In the genomic region with DNA sequence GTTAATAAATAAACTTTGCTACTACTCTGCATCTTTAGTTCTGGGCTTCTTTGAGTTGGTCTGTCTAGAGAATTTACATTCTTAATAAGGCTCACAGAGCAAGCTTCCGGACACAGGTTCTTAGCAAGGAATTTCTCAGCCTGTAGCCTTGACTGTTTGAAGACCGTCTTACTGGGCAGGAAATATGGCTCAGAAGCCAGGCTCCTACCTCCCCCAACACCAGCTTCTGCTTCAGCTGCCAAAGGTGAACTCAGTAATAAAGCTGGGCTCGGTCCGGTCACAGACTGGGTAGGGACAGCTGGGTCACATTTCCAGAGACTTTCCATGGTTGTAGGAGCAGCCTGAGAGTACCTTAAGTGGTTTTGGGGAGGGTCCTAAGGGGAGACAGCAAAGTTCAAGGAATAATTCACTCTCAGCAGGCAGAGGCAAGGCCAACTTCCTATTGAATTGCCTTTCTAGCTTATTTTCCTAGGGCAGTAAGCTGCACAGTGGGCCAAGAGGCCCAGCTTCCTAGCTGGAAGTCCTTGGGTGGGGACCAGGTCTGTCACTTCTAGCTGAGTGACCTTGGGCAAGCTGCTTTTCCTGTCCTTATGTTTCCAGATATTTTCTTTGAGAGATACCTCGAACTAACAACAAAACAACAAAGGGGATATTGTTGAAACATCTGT, we compare ENCODE assay signal across 8 mouse cellular contexts. TPM values are rescaled to one million over a fixed set of nuclear protein-coding genes. Genes with fewer than 3 reads are reported as not detected.
A peak's percentile ranks its signal among the peaks of the same experiment; 100 is the strongest.
DNase-seq lines count a peak whose midpoint lies in the region; ATAC-seq lines count a peak whose summit lies in the region.

No protein-coding gene starts in this region.

- no peak overlapping the region for H3K9ac ChIP-seq in forebrain, embryonic 13.5 days
- no peak overlapping the region for H3K9ac ChIP-seq in hindbrain, embryonic 15.5 days
- H3K9ac ChIP-seq in midbrain, embryonic 11.5 days (ENCODE audit: low read length), result no peak overlapping the region; the same call in 1 of the 2 replicates

- WGBS in forebrain, embryonic 13.5 days, result 45% methylated on average over 5 of the region's 5 CpGs
- 39% methylated on average over 5 of the region's 5 CpGs for WGBS in hindbrain, embryonic 15.5 days
- 26% methylated on average over 5 of the region's 5 CpGs for WGBS in midbrain, embryonic 11.5 days

- no peaks in the 10 kb centered on the region for H3K9me3 ChIP-seq in forebrain, embryonic 13.5 days (replicated peaks)
- H3K9me3 ChIP-seq in hindbrain, embryonic 15.5 days, result no peaks in the 10 kb centered on the region
- no peaks in the 10 kb centered on the region for H3K9me3 ChIP-seq in midbrain, embryonic 11.5 days (ENCODE audit: control insufficient read depth, low read length)

- ATAC-seq in forebrain, embryonic 13.5 days, result no peak
- no peak for ATAC-seq in hindbrain, embryonic 15.5 days (ENCODE audit: low FRiP score, low read depth)
- no peak for ATAC-seq in midbrain, embryonic 11.5 days (ENCODE audit: low FRiP score)

- H3K4me3 ChIP-seq in forebrain, embryonic 13.5 days, result 0 out of 2 replicates have a peak overlapping the region, but pooled peaks have one; percentile 0
- H3K4me3 ChIP-seq in hindbrain, embryonic 15.5 days, result peak overlapping the region; percentile 25; the same call in 1 of the 2 replicates
- H3K4me3 ChIP-seq in midbrain, embryonic 11.5 days (ENCODE audit: low read depth, low read length), result no peak overlapping the region

- no peaks in the 10 kb centered on the region for H3K36me3 ChIP-seq in forebrain, embryonic 13.5 days (ENCODE audit: poor library complexity, severe bottlenecking)
- H3K36me3 ChIP-seq in hindbrain, embryonic 15.5 days, result no peaks in the 10 kb centered on the region
- no peaks in the 10 kb centered on the region for H3K36me3 ChIP-seq in midbrain, embryonic 11.5 days (ENCODE audit: control insufficient read depth, insufficient read depth, low read length)

- H3K27me3 ChIP-seq in forebrain, embryonic 13.5 days, result peaks cover 6% of the 10 kb centered on the region; the same call in 1 of the 2 replicates
- no peaks in the 10 kb centered on the region for H3K27me3 ChIP-seq in hindbrain, embryonic 15.5 days
- peaks cover 8% of the 10 kb centered on the region for H3K27me3 ChIP-seq in midbrain, embryonic 11.5 days (ENCODE audit: control insufficient read depth, insufficient read depth, low read length)

- H3K4me2 ChIP-seq in forebrain, embryonic 13.5 days, result peak overlapping the region; percentile 87
- H3K4me2 ChIP-seq in hindbrain, embryonic 15.5 days, result peak overlapping the region; percentile 86
- peak overlapping the region; percentile 28 for H3K4me2 ChIP-seq in midbrain, embryonic 11.5 days

- H3K27ac ChIP-seq in forebrain, embryonic 13.5 days, result peak overlapping the region; percentile 60
- peak overlapping the region; percentile 42 for H3K27ac ChIP-seq in hindbrain, embryonic 15.5 days (replicated peaks)
- no peak overlapping the region for H3K27ac ChIP-seq in midbrain, embryonic 11.5 days (ENCODE audit: low read depth, low read length)

- H3K4me1 ChIP-seq in forebrain, embryonic 13.5 days, result peaks cover 53% of the 10 kb centered on the region
- peaks cover 36% of the 10 kb centered on the region for H3K4me1 ChIP-seq in hindbrain, embryonic 15.5 days (replicated peaks)
- H3K4me1 ChIP-seq in midbrain, embryonic 11.5 days (ENCODE audit: control insufficient read depth, insufficient read depth, low read length), result peaks cover 25% of the 10 kb centered on the region

- DNase-seq in cerebellum, postnatal 14 days, result peak; percentile 37 to 52
- DNase-seq in cerebellum, postnatal 4 days (ENCODE audit: low spot score in 2 of 2), result no peak
- DNase-seq in midbrain, embryonic 11.5 days (ENCODE audit: low spot score, missing footprints), result no peak
- DNase-seq in layer of hippocampus, postnatal 25 days (ENCODE audit: extremely low spot score in 1 of 2, low spot score in 1 of 2), result no peak
- DNase-seq in Muller cell, postnatal 12 days (ENCODE audit: inconsistent ontology term), result no peak
- DNase-seq in layer of hippocampus, adult 18-20 months (ENCODE audit: low spot score in 2 of 2), result no peak

RNA-seq across cellular contexts. Expression of gene Limch1, which starts 3.0 kb away (rescaled TPM):
- polyA plus RNA-seq in forebrain, embryonic 13.5 days (2015; fragmentation: Nextera tagmentation; extraction: Ambion mirVana), result 48.4 and 48.7 TPM in 2 replicates
- polyA plus RNA-seq in hindbrain, embryonic 15.5 days (2015; fragmentation: Nextera tagmentation; extraction: Ambion mirVana), result 49.3 and 50.7 TPM in 2 replicates
- 50.0 and 50.5 TPM in 2 replicates for polyA plus RNA-seq in midbrain, embryonic 11.5 days (2014; fragmentation: Nextera tagmentation; extraction: Ambion mirVana)
- 100 to 1,000 TPM; 110 to 125 TPM for total RNA-seq in layer of hippocampus, postnatal 25 days (2021)
- total RNA-seq in layer of hippocampus, adult 18-20 months (2021), result 100 to 1,000 TPM; 122 to 133 TPM

Comparison
In these comparisons a context has a peak if more than half of its experiments do, and no peak if none do; other contexts are left out.
1. DNase-seq: peak in cerebellum, postnatal 14 days (2 of 2); none in cerebellum, postnatal 4 days (0 of 2), midbrain, embryonic 11.5 days (single experiment), layer of hippocampus, postnatal 25 days (0 of 2), Muller cell, postnatal 12 days (single experiment) and layer of hippocampus, adult 18-20 months (0 of 2).
2. H3K4me2 ChIP-seq: peak in every context shown above with its lines; median percentile 87 in forebrain, embryonic 13.5 days; 86 in hindbrain, embryonic 15.5 days; 28 in midbrain, embryonic 11.5 days.